Mouse (Mus musculus): ENCODE results near the gene Ccdc82. TPM values are rescaled to one million over a fixed set of nuclear protein-coding genes. Genes with fewer than 3 reads are reported as not detected.

Ccdc82 gene
- polyA plus RNA-seq, 1 experiment from 2014 or later: 12.7 TPM

GRCm38 (mm10) chr9:13300891-13301782 lies 54.4 kb downstream of the Ccdc82 start:
- Histone ChIP-seq H3K4me3 (replicated peaks) (peak overlapping the region; percentile 59), H3K9me3 (no peaks in the 10 kb centered on the region), H3K36me3 (no peaks in the 10 kb centered on the region), H3K27me3 (no peaks in the 10 kb centered on the region), H3K4me2 (replicated peaks) (peak overlapping the region; percentile 85), H3K4me1 (replicated peaks) (peaks cover 78% of the 10 kb centered on the region), H3K9ac (replicated peaks) (no peak overlapping the region), H3K27ac (no peak overlapping the region)
- 51% methylated on average over 9 of the region's 9 CpGs for WGBS
- no peak for ATAC-seq

GRCm38 (mm10) chr9:13302183-13302825 lies 55.5 kb downstream of the Ccdc82 start:
- no peaks in the 10 kb centered on the region for H3K36me3 ChIP-seq
- WGBS: 39% methylated on average over 6 of the region's 6 CpGs
- peaks cover 87% of the 10 kb centered on the region for H3K4me1 ChIP-seq (replicated peaks)
- no peak overlapping the region for H3K27ac ChIP-seq
- no peaks in the 10 kb centered on the region for H3K27me3 ChIP-seq
- no peak overlapping the region for H3K9ac ChIP-seq (replicated peaks)
- H3K4me2 ChIP-seq (replicated peaks): peak overlapping the region; percentile 85
- H3K9me3 ChIP-seq: no peaks in the 10 kb centered on the region
- H3K4me3 ChIP-seq (replicated peaks): 0 out of 2 replicates have a peak overlapping the region, but pooled peaks have one; percentile 59
- ATAC-seq: no peak

DNA sequence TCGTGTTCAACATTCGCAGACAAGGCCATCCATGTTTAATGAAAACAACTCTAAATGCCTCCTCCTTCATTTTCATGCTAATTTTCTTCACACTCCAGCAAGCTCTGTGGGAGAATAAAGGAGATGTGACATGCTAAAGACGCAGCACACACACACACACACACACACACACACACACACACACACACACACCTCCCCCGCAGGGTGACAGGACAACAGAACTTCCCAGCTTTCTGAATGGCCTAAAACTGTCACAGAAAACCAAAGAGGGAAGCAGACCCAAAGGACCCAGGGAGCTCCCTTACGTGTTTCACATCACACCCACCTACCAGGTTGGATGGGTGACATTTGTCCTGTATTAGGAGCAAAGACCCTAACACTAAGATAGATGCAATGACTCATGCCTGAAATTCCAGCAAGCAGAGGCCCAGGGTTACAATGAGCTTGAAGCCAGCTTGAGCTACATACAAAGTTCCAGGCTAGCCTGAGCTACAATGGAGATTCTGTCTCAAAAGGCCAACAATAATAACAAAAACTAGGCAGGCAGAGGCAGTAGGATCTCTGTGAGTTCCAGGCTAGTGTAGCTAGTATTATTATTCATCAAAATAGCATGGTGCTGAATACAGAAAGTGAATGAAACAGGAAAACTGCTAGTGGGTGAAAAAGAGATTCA lies 56.5 kb downstream of the Ccdc82 start:
- Histone ChIP-seq H3K27me3 (no peaks in the 10 kb centered on the region), H3K4me2 (replicated peaks) (0 out of 2 replicates have a peak overlapping the region, but pooled peaks have one; percentile 2), H3K36me3 (no peaks in the 10 kb centered on the region), H3K27ac (peak overlapping the region; percentile 57), H3K9me3 (no peaks in the 10 kb centered on the region), H3K4me3 (replicated peaks) (no peak overlapping the region), H3K9ac (replicated peaks) (no peak overlapping the region), H3K4me1 (replicated peaks) (peaks cover 88% of the 10 kb centered on the region)
- peak; percentile 49; the same call in 1 of the 2 replicates for ATAC-seq
- WGBS: 15% methylated on average over 5 of the region's 5 CpGs

DNA sequence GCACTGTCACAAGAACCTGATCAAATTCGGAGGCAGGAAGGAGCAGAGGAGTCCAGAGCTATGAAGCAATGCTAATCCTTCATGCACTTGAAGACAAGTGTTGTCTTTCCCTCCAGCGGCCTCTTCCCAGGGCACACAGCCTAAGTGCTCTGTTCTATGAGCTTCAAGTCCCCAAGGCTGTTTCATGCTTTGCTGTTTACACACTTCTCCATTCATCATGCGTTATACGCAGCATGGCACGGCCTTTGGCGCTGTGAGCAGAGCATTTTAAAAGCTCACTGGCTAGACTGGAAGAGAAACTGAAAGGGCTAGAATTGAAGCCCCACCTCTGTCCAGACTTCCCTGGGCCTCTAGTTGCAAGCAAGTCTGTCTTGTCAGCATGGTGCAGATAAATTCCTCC lies 57.2 kb downstream of the Ccdc82 start:
- WGBS: 29% methylated on average over 6 of the region's 6 CpGs
- H3K9me3 ChIP-seq: no peaks in the 10 kb centered on the region
- no peak overlapping the region for H3K4me2 ChIP-seq (replicated peaks)
- H3K4me1 ChIP-seq (replicated peaks): peaks cover 88% of the 10 kb centered on the region
- no peaks in the 10 kb centered on the region for H3K36me3 ChIP-seq
- ATAC-seq: peak; percentile 4; the same call in 1 of the 2 replicates
- H3K27ac ChIP-seq: 0 out of 2 replicates have a peak overlapping the region, but pooled peaks have one; percentile 36
- H3K4me3 ChIP-seq (replicated peaks): no peak overlapping the region
- no peaks in the 10 kb centered on the region for H3K27me3 ChIP-seq
- no peak overlapping the region for H3K9ac ChIP-seq (replicated peaks)

DNA sequence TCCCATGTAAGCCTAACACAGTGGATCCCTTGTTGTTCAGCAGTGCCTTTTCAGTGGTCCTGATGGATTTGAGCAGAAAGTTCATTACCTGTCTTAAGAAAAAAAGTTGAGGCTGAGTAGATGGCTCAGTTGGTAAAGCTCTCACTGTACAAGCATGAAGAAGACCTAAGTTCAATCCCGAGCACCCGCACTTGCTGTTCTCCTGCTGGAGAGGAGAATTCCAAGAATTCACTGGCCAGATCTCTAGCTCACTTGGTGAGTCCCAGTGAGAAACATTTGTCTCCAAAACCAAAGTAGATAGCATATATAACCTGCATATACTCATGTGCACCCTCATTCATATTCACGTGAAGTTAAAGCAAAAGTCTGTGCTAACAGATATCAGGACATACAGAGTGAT lies 59.7 kb downstream of the Ccdc82 start:
- no peak for ATAC-seq
- 93% methylated on average over 3 of the region's 3 CpGs for WGBS
- no peak overlapping the region for H3K4me3 ChIP-seq (replicated peaks)
- H3K27me3 ChIP-seq: no peaks in the 10 kb centered on the region
- peaks cover 83% of the 10 kb centered on the region for H3K4me1 ChIP-seq (replicated peaks)
- H3K9me3 ChIP-seq: no peaks in the 10 kb centered on the region
- H3K9ac ChIP-seq (replicated peaks): no peak overlapping the region
- H3K36me3 ChIP-seq: no peaks in the 10 kb centered on the region
- no peak overlapping the region for H3K27ac ChIP-seq
- H3K4me2 ChIP-seq (replicated peaks): no peak overlapping the region

- peak overlapping the region; percentile 60 for H3K27ac ChIP-seq
- ATAC-seq: no peak
- H3K27me3 ChIP-seq: no peaks in the 10 kb centered on the region
- no peaks in the 10 kb centered on the region for H3K9me3 ChIP-seq
- no peak overlapping the region for H3K9ac ChIP-seq (replicated peaks)
- H3K4me3 ChIP-seq (replicated peaks): no peak overlapping the region
- H3K4me2 ChIP-seq (replicated peaks): no peak overlapping the region
- 35% methylated on average over 4 of the region's 4 CpGs for WGBS
- H3K36me3 ChIP-seq: no peaks in the 10 kb centered on the region
- H3K4me1 ChIP-seq (replicated peaks): peaks cover 76% of the 10 kb centered on the region
Measured at GRCm38 (mm10) chr9:13307226-13307625, 60.5 kb downstream of the Ccdc82 start.

GRCm38 (mm10) chr9:13308718-13309117 lies 62.0 kb downstream of the Ccdc82 start:
- Histone ChIP-seq H3K9me3 (no peaks in the 10 kb centered on the region), H3K9ac (replicated peaks) (no peak overlapping the region), H3K4me1 (replicated peaks) (peaks cover 61% of the 10 kb centered on the region), H3K27ac (no peak overlapping the region), H3K4me2 (replicated peaks) (no peak overlapping the region), H3K27me3 (no peaks in the 10 kb centered on the region), H3K36me3 (no peaks in the 10 kb centered on the region), H3K4me3 (replicated peaks) (no peak overlapping the region)
- ATAC-seq: no peak
- 75% methylated on average over 8 of the region's 8 CpGs for WGBS

DNA sequence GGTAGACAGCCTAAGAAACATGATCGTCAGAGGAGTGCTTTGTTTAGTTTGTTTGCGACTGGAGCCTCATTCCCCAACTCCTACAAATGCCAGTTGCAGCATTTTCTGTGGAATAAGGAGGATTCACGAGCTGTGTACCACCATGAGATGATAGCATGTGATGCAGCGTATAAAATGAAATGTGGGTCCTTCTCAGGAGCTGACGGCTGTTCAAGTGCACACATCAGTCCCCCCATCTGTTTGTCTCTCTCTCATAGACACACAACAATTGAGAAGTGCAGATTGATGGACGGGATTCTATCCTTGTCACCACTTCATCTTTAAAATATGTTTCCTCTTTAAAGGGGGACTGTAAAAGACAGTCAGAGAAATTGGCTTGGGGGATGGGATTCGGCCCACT lies 63.1 kb downstream of the Ccdc82 start:
- H3K4me1 ChIP-seq (replicated peaks): peaks cover 50% of the 10 kb centered on the region
- 59% methylated on average over 7 of the region's 7 CpGs for WGBS
- H3K27me3 ChIP-seq: no peaks in the 10 kb centered on the region
- no peaks in the 10 kb centered on the region for H3K9me3 ChIP-seq
- H3K9ac ChIP-seq (replicated peaks): peak overlapping the region; percentile 32; the same call in 1 of the 2 replicates
- no peak overlapping the region for H3K4me2 ChIP-seq (replicated peaks)
- H3K27ac ChIP-seq: peak overlapping the region; percentile 74
- no peak overlapping the region for H3K4me3 ChIP-seq (replicated peaks)
- peak; percentile 55; the same call in 1 of the 2 replicates for ATAC-seq
- no peaks in the 10 kb centered on the region for H3K36me3 ChIP-seq

- H3K4me1 ChIP-seq (replicated peaks): peaks cover 50% of the 10 kb centered on the region
- H3K27ac ChIP-seq: peak overlapping the region; percentile 74
- ATAC-seq: peak; percentile 41; the same call in 1 of the 2 replicates
Measured at GRCm38 (mm10) chr9:13310236-13310635, 63.5 kb downstream of the Ccdc82 start.

DNA sequence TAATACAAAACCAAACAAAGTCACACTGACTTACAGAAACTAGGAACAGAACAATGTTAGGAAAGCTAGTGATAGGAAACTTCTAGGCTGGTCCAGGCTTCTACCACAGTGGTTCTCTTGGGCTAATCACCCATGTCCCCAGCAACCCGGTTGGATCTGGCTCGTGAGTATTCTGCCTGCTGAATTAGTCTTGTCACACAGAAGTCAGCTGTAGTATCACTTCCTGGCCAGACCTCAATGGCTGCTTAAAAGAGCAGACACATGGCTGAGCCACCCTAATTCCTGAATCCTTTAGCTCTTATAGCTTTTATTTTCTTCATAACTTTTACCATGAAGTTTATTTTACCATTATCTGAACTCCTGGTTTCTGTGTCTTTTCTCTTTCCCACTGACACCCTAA lies 64.3 kb downstream of the Ccdc82 start:
- Histone ChIP-seq H3K4me1 (replicated peaks) (peaks cover 49% of the 10 kb centered on the region), H3K4me3 (replicated peaks) (no peak overlapping the region), H3K4me2 (replicated peaks) (no peak overlapping the region), H3K27ac (no peak overlapping the region), H3K36me3 (no peaks in the 10 kb centered on the region), H3K9me3 (no peaks in the 10 kb centered on the region), H3K27me3 (no peaks in the 10 kb centered on the region), H3K9ac (replicated peaks) (no peak overlapping the region)
- no peak for ATAC-seq
- 38% methylated on average over 2 of the region's 2 CpGs for WGBS

More at GRCm38 (mm10) chr9:13310236-13310635, 63.5 kb downstream of the Ccdc82 start:
- no peak overlapping the region for H3K4me3 ChIP-seq (replicated peaks)
- WGBS: 18% methylated on average over 3 of the region's 3 CpGs
- H3K4me2 ChIP-seq (replicated peaks): no peak overlapping the region
- no peaks in the 10 kb centered on the region for H3K36me3 ChIP-seq
- H3K9me3 ChIP-seq: no peaks in the 10 kb centered on the region
- no peaks in the 10 kb centered on the region for H3K27me3 ChIP-seq
- peak overlapping the region; percentile 32 for H3K9ac ChIP-seq (replicated peaks)

DNA sequence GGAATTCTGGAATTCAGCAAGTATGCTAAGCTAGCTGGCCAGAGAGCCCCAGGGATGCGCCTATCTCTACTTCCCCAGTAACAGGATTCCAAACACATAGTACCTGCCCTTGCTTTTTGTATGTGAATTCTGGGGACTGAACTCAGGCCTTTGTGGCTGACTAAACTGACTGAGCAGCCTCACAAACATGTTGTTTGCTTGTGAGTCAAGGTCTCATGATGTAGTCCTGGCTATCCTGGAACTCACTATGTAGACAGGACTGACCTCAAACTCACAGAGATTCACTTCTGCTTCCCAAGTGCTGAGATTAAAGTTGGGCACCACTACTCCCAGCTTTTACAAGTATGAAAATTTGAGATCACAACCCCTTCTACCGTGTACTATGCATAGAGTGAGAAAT lies 67.2 kb downstream of the Ccdc82 start:
- Histone ChIP-seq H3K36me3 (no peaks in the 10 kb centered on the region), H3K4me3 (replicated peaks) (no peak overlapping the region), H3K4me1 (replicated peaks) (peaks cover 21% of the 10 kb centered on the region), H3K9ac (replicated peaks) (no peak overlapping the region), H3K4me2 (replicated peaks) (no peak overlapping the region), H3K27me3 (no peaks in the 10 kb centered on the region), H3K9me3 (no peaks in the 10 kb centered on the region), H3K27ac (no peak overlapping the region)
- ATAC-seq: no peak
- 91% methylated on average over 2 of the region's 2 CpGs for WGBS

DNA sequence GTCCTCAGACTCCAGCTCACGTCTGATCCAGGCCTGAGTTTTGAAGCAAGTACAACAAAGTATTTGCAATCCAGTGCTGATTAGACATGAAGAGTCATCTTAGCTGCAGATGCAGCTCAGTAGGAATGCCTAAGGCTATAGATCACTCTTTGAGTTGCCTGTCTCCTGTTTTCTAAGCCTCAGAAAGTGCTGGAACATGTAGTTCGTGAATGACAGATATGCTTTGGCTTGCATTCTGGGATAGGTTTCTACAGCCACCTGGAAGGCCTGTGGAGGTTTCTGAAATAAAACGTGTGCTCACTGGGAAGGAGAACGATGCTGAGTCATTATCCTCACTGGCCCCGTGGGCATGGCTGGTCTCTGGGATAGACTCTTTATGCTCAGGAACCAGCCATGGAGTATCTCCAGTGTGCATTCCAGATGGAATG lies 67.8 kb downstream of the Ccdc82 start:
- Histone ChIP-seq H3K9ac (replicated peaks) (no peak overlapping the region), H3K4me3 (replicated peaks) (no peak overlapping the region)

More for the DNA sequence above, 67.8 kb downstream of the Ccdc82 start:
- H3K36me3 ChIP-seq: no peaks in the 10 kb centered on the region
- no peak for ATAC-seq
- WGBS: 83% methylated on average over 5 of the region's 5 CpGs
- no peaks in the 10 kb centered on the region for H3K27me3 ChIP-seq
- H3K4me2 ChIP-seq (replicated peaks): no peak overlapping the region
- H3K9me3 ChIP-seq: no peaks in the 10 kb centered on the region
- H3K27ac ChIP-seq: no peak overlapping the region
- peaks cover 16% of the 10 kb centered on the region for H3K4me1 ChIP-seq (replicated peaks)
